Mouse (Mus musculus): Measurements from ENCODE around the gene Gm42669.

The Gm42669 gene

GRCm38 (mm10) chr5:107547955-107548354 lies 40.5 kb downstream of the Gm42669 start:
- Histone ChIP-seq H3K36me3 (ENCODE audit: control insufficient read depth, insufficient read depth, low read length, poor library complexity, severe bottlenecking) (peaks cover 2% of the 10 kb centered on the region; the same call in 1 of the 2 replicates), H3K27me3 (ENCODE audit: control insufficient read depth, insufficient read depth, low read length, poor library complexity, severe bottlenecking) (no peaks in the 10 kb centered on the region)
- DNase-seq (ENCODE audit: low read depth, low spot score): no peak

DNA sequence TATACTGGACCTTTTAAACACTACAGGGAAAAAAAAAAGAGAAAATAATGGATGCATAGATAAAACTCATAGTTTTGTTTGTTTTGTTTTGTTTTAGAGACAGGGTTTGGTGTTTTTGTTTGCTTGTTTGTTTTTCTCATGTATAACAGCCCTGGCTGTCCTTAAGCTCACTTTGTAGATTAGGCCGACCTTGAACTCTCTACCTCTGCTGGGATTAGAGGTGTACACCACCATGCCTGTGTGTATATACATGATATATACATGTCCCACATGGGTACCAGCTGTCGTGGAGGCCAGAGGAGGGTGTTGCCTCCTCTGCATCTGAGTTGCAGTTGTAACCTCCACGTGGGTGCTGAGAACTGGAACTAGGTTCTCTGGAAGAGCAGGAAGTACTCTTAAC lies 41.0 kb downstream of the Gm42669 start:
- no peaks in the 10 kb centered on the region for H3K27me3 ChIP-seq (ENCODE audit: control insufficient read depth, insufficient read depth, low read length, poor library complexity, severe bottlenecking)
- peaks cover 4% of the 10 kb centered on the region; the same call in 1 of the 2 replicates for H3K36me3 ChIP-seq (ENCODE audit: control insufficient read depth, insufficient read depth, low read length, poor library complexity, severe bottlenecking)
- no peak for DNase-seq (ENCODE audit: low read depth, low spot score)

- Histone ChIP-seq H3K27me3 (ENCODE audit: control insufficient read depth, insufficient read depth, low read length, poor library complexity, severe bottlenecking) (no peaks in the 10 kb centered on the region), H3K36me3 (ENCODE audit: control insufficient read depth, insufficient read depth, low read length, poor library complexity, severe bottlenecking) (peaks cover 4% of the 10 kb centered on the region)
- DNase-seq (ENCODE audit: low read depth, low spot score): no peak
These were observed 46.9 kb downstream of the Gm42669 start for GRCm38 (mm10) chr5:107554336-107554735.

- no peak for DNase-seq (ENCODE audit: low read depth, low spot score)
- Histone ChIP-seq H3K27me3 (ENCODE audit: control insufficient read depth, insufficient read depth, low read length, poor library complexity, severe bottlenecking) (no peaks in the 10 kb centered on the region), H3K36me3 (ENCODE audit: control insufficient read depth, insufficient read depth, low read length, poor library complexity, severe bottlenecking) (peaks cover 5% of the 10 kb centered on the region)
These were observed 49.5 kb downstream of the Gm42669 start for GRCm38 (mm10) chr5:107556969-107557368.

- DNase-seq (ENCODE audit: low read depth, low spot score): no peak
- Histone ChIP-seq H3K27me3 (ENCODE audit: control insufficient read depth, insufficient read depth, low read length, poor library complexity, severe bottlenecking) (no peaks in the 10 kb centered on the region; the same call in none of the 2 replicates), H3K36me3 (ENCODE audit: control insufficient read depth, insufficient read depth, low read length, poor library complexity, severe bottlenecking) (peaks cover 10% of the 10 kb centered on the region; the same call in 1 of the 2 replicates)
These were observed 61.7 kb downstream of the Gm42669 start for GRCm38 (mm10) chr5:107569148-107569547.

- DNase-seq (ENCODE audit: low read depth, low spot score): peak; percentile 82
- Histone ChIP-seq H3K36me3 (ENCODE audit: control insufficient read depth, insufficient read depth, low read length, poor library complexity, severe bottlenecking) (peaks cover under 1% of the 10 kb centered on the region), H3K27me3 (ENCODE audit: control insufficient read depth, insufficient read depth, low read length, poor library complexity, severe bottlenecking) (no peaks in the 10 kb centered on the region)
These were observed 90.1 kb downstream of the Gm42669 start, which contains the start of the genes Rpap2 and Glmn for GRCm38 (mm10) chr5:107597301-107598077. Gene Rpap2, plus strand, starts transcription at chr5:107597373. Gene Glmn, minus strand, starts transcription at chr5:107597888.

GRCm38 (mm10) chr5:107598380-107598779 lies 91.0 kb downstream of the Gm42669 start:
- DNase-seq (ENCODE audit: low read depth, low spot score): no peak
- Histone ChIP-seq H3K27me3 (ENCODE audit: control insufficient read depth, insufficient read depth, low read length, poor library complexity, severe bottlenecking) (no peaks in the 10 kb centered on the region), H3K36me3 (ENCODE audit: control insufficient read depth, insufficient read depth, low read length, poor library complexity, severe bottlenecking) (peaks cover 6% of the 10 kb centered on the region)

DNA sequence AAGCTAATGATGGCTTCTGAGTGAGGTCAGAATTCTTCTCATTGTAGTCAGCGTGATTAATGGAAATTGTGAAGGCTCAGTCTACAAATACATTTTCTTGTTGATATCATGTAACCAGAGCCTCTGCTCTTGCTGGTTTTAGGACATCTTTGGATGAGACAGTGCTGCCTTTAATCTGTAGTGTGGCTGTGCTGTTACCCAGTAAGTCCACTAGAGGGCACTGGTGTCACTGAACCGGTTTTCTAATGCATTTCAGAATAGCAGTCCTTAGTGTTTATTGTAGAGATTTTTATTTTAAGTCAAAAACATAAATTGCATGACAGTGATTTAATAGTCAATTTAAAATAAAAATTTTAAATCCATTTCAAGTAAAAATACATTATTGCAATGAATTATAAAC lies 103.8 kb downstream of the Gm42669 start:
- peak; percentile 79 for DNase-seq (ENCODE audit: low read depth, low spot score)
- no peaks in the 10 kb centered on the region for H3K27me3 ChIP-seq (ENCODE audit: control insufficient read depth, insufficient read depth, low read length, poor library complexity, severe bottlenecking)
- H3K36me3 ChIP-seq (ENCODE audit: control insufficient read depth, insufficient read depth, low read length, poor library complexity, severe bottlenecking): peaks cover 12% of the 10 kb centered on the region

GRCm38 (mm10) chr5:107617986-107618385 lies 110.6 kb downstream of the Gm42669 start:
- H3K27me3 ChIP-seq (ENCODE audit: control insufficient read depth, insufficient read depth, low read length, poor library complexity, severe bottlenecking): no peaks in the 10 kb centered on the region
- no peak for DNase-seq (ENCODE audit: low read depth, low spot score)
- peaks cover 9% of the 10 kb centered on the region; the same call in 1 of the 2 replicates for H3K36me3 ChIP-seq (ENCODE audit: control insufficient read depth, insufficient read depth, low read length, poor library complexity, severe bottlenecking)

- DNase-seq (ENCODE audit: low read depth, low spot score): no peak
These were observed 113.9 kb downstream of the Gm42669 start for GRCm38 (mm10) chr5:107621327-107621726.

More at GRCm38 (mm10) chr5:107621327-107621726, 113.9 kb downstream of the Gm42669 start:
- H3K36me3 ChIP-seq (ENCODE audit: control insufficient read depth, insufficient read depth, low read length, poor library complexity, severe bottlenecking): peaks cover 3% of the 10 kb centered on the region; the same call in 1 of the 2 replicates
- H3K27me3 ChIP-seq (ENCODE audit: control insufficient read depth, insufficient read depth, low read length, poor library complexity, severe bottlenecking): no peaks in the 10 kb centered on the region

Measured in splenic B cell, adult 2 months (primary cell).